Mouse (Mus musculus): ENCODE data around the gene Cdk13. TPM values are rescaled to one million over a fixed set of nuclear protein-coding genes. Genes with fewer than 3 reads are reported as not detected.
A peak's percentile ranks its signal among the peaks of the same experiment; 100 is the strongest.

The Cdk13 gene
- total RNA-seq (2021) (10 to 100 TPM; 48.8 to 78.8 TPM), polyA plus RNA-seq (2012; rRNA removed) (105 and 130 TPM in 2 replicates)
- long read RNA-seq, full-length matches to known transcripts = 1 of 4 reads
- long read RNA-seq, partial matches to known transcripts = 0 of 4 reads
- long read RNA-seq, other reads (novel, unspliced or antisense) = 3 of 4 reads

DNA sequence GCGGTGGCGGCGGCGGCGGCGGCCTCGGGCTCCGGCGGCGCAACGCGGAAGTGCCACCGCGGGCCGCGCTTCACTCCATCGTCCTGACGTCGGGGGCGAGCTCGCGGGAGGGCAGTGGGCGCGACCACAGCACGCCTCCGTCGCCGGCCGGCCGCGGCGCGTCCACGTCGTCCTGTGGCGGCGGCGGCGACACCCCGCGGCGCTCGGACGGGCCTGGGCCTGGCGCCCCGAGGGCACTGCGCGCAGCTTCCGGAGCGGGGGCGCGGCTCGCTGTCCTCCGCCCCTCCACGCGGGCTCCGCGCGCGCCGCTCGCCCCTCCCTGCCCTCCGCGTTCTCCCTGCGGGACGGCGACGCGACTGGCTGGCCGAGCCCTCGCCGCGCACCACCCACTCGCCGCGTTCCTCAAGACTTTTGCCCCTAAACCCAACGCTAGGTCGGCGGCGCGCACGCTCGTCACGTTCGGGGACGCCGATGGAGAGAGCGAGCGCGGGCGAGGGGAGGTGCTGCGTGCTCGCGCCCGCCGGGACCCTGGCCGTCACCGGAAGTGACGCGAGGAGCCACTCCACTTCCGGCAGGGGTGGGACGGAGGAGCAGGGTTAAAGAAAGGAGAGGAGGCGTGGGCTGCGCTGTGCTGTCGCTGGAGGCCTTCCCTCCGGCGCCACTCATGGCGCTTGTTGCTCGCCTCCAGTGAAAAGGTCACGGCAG is at the start of gene Cdk13:
Gene Cdk13, minus strand, starts transcription at position 189 of the 705 bp plus-strand sequence.
- DNase-seq = peak; percentile 100

DNA sequence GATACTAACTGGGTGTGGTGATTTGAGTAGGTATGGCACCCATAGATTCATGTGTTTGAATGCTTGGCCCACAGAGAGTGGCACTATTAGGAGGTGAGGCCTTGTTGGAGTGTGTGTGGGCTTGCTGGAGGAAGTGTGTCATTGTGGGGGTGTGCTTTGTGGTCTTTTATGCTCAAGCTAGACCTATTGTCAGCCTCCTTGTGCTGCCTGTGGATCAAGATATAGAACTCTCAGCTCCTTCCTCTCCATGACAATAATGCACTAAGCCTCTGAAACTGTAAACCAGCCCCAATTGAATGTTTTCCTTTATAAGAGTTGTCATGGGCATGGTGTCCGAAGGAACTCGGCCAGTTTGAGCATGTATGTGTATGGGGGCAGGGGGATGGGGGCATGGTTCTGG is 38.4 kb upstream of the Cdk13 start:
- DNase-seq = no peak

DNA sequence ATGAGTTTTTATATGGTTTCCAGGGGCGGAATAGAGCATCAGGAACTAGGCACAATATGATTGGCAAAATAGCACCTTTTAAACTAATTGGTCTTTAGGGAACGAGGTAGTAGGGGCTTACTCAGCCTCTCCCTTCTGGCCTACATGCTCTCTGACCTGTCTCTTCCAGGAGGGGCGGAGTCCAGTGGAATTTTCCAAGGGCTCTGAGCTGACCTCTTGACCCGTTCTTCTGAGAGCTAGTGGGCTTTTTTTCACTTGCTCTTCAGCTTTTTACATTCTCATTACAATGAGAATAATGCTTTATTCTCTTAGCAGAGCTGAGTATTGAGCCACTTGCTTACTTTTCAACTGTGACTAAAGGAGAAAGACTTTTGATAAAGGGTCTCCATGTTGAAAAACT is 37.9 kb upstream of the Cdk13 start:
- no peak for DNase-seq

DNA sequence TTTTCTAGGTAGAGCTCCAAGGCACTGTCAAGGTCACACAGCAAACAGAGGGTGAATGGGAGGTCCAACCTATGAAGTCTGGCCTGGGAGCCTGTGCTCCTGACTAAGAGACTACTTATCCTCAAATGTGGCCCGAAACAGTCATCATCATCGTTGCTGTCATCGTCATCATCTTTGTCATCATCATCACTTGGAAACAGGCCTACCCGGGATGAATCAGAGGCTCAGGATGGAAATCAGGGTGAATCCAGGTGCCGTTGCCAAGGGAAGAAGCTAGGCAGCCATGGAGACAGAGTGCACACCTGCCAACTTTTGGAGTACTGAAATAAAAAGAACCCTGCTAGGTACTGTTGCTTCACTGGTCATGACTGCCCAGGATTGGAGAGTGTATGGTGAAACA is 34.2 kb upstream of the Cdk13 start:
- peak; percentile 33 for DNase-seq

DNA sequence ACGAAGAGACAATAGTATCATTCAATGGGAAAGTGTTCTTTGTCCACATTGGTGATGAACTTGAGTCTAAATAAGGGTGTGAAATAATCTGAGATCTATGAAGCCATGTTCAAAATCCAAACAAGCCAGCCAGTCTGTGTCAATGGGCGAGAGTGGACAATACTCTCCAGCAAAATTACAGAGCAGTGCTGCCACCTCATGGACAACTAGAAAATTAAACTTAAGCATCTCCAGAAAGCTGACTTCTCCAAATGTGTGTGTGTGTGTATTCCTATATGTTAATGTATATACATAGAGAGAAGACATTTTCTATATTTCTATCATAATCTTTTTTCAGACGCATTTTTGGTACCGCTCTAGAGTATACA is 33.6 kb upstream of the Cdk13 start:
- DNase-seq = peak; percentile 38

DNA sequence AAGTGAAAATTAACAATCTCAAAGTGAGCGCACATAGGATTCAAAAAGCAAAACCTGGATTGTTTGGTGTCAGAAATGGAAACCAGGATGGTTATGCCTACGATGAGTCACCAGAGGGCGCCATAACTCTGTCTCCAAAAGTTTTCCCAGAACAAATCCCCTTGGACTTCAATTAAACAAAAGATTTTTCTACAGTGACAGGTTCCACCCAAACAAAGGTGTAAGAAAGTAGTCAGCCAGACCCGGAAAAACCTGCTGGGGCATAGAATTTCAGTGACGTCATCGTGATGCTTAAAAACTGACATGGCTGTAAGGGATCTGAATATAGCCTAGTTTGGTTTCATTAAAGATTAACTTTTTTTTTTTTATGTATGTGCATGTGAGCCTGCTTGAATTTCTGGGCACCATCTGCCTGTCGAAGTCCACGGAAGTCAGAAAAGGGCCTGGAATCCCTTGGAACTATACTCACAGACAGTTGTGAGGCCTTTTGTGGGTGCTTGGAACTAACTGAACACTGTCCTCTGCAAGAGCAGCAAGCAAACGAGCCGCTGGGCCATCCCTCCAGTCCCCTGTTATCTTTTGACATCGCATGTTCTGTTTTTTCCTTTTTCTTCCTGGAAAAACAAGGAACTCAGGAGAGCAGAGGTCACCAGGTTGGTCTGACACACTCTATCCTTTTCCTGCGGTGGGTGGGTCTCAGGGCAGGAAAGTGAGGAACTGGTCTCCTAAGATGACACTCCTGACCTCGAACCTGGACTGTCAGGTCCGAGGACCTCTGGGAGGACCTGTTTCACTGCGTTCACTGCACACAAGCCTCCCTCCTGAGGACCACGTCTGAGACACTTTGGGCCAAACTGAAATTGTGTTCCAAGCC is 33.0 kb upstream of the Cdk13 start:
- peak; percentile 23 for DNase-seq

DNA sequence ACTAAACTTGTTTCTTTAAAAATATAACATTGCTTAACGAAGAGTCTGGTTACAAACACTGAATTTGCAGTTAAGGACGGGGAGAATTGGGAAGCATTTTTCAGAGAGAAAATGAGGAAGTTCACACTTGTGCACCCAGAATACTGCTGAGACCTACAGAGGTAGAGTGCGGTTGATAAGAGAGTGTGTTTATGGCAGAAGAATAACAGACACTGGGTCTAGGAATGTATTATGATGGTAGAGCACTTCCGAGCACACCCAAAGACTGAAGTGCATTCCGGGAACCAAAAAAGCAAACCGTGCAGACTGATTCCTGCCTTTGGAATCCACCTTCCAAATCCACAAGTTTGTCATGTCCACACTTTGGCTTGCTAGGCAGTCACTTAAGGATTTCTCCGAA is 31.9 kb upstream of the Cdk13 start:
- no peak for DNase-seq

DNA sequence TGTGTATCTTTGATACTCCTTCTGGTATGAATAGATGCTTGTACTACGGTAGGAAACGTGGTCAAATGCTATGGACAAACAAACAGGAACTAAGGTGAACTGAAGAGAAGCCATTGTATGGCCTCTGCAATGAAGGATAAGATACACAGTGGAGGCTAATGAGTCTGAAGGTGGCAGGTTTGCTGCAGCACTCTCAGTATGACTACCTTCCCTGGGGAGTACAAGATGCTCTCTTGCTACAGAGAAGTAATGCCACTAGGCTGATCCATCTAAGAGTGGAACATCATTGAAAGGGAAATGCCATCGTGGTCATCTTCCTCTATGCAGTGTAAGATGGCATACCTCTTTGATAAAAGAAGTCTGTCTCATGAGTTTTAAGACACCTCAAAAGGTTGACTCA is 28.0 kb upstream of the Cdk13 start:
- no peak for DNase-seq

DNA sequence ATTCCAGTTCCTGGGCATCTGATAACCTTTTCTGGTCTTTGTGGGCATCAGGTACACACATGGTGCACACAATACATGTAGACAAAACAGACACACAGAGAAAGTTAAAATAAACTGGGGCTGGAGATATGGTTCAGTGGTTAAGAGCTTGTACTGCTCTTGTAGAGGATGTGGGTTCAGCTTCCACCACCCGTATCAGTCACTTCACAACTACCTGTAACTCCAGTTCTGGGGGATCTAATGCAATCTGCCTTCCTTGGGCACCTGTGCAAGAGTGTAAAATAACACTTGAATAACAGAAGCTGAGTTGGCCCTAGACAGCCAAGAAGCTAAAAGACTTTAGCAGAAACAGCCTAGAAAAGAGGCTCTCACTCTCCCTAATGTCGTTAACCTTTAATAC is 12.3 kb upstream of the Cdk13 start:
- DNase-seq = no peak

DNA sequence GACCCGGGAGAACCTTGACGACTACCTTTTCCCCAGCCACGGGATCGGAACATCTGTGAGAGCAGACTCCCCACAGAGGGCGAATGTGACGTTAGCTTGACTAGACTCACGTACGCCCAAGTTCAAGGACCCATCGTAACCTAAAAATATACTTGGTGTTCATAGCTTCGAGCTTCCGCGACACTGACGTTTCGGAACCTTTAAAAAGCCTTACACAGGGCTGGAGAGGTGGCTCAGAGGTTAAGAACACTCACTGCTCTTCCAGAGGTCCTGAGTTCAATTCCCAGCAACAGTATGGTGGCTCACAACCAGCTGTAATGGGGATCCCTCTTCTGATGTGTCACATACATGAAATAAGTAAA is 698 bp upstream of the Cdk13 start:
- no peak for DNase-seq

DNA sequence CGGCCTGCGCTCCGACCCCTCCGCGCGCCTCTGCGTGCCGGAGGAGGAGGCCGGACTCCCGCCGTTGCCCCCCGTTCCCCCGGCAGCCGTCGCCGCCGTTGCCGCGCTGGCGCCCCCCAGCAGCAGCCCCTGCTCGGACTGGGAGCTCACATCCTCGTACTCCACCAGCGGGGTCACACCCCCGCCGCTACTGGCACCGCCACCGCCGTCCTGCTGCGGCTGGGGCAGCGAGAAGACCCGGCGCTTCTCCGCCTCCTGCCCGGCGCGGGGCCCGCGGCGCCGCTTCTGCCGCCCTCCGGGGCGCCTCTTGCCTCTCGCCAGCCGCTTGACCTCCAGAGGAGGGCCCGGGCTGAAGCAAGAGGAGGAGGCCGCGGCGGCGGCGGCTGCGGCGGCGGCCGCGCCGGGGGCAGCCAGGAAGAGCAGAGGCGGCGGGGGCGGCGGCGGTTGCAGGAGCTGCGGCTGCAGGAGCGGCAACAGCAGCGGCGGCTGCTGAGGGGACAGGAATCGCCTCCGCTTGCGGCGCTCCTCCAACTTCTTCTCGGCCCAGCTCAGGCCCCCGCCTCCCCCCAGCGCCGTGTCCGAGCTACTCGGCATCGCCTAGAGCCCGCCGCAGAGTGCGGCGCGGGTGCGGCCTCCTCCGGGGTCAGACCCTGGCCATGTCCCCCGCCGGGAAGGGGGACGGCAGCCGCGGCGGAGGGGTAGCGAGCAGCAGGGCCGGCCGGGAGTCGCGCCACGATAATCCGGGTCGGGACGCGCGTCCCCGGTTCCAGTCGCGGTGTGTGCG is 647 bp downstream of the Cdk13 start:
- peak; percentile 76 for DNase-seq

DNA sequence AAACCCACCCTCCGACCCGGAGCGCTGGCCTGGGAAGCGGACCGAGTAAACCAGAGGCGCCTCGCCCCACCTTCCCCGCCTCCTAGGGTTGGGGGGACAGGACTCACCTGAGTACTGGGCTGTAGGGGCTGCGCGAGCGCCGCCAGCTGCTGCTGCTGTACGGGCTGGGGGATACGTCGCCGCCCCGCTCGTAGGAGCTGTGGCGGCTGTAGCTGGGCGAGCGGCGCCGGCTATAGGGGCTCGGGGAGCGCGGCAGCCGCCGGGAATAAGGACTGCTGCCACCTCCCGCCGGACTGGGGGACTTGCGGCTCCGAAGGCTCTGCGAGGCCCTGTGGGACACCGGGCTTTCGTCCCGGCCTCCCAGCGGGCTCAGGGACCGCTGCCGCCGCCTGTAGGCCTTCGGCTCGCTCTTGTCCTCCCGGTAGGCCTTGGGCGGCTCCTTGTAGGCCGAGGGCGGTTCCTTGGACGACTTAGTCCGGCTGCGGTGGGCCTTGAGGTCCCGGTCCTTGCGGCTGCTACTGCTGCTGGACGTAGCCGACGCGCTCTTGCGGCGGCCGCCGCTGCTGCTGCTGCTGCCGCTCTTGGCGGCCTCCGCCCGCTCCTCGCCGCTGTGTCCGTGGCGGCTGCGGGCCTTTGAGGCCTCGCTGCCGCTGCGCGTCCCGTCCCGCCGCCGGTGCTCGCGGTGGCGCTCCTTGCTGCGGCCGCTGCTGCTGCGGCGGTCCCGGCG is 1.4 kb downstream of the Cdk13 start:
- DNase-seq = peak; percentile 88

DNA sequence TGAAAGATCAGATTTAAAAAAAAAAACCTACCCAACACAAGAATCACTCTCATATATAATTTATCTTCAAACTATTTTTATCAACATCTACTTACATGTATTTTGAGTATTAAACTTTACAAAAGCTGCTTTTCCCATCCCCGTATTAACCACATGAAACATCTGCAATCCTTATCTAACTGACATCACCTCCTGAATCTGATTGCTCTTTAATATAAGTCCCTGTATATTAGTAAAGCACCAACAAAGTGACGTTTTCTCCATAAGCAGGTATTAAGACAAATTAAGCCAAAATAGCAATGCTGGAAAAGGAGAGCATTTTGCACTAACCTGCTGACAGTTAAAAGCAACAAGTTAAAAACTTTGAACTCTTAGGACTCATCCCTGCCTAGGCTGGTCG is 2.0 kb downstream of the Cdk13 start:
- DNase-seq = no peak

DNA sequence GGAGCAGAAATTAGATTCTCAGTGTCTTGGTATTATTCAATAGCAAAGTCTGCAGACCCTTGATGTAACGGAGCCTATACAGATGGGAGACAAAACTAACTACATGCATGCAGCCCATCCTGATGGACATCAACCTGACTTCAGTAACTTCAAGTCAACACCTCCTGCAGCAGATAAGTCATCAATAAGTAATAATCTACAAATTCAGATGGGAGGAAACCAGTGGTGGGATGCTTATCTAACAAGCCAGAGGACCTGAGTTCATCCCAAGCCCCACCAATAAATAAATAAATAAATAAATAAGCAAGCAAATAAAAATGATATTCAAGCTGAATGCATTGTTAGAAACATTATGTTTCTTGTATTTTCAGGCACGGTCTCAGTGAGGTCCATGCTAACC is 5.2 kb downstream of the Cdk13 start:
- no peak for DNase-seq

DNA sequence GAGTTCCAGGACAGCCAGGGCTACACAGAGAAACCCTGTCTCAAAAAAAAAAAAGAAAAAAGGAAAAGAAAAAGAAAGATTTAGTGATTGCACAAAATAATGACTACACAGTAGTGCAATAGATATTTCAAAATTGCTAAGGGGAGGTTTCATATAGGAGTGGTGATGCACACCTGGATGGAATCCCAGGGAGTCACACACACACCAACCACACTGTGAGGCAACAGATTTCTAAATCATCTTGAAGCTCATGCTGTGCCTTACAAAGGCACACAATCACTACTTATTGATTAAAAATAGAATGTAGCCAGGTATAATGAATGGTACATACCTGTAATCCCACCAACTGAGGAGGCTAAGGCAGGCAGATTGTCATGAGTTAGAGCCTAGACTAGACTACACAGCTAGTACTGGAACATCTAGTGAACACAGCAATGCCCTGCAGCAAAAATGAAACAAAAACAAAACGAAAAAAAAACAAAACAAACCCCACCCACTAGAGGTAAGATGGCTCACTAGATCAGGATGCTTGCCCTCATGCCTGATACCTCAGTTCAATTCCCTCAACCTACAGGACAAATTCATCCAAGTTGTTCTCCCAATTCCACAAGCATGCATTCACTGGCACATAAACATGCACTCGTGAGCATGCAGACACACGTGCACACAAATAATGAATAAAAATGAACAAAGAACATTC is 9.0 kb downstream of the Cdk13 start:
- DNase-seq = no peak

DNA sequence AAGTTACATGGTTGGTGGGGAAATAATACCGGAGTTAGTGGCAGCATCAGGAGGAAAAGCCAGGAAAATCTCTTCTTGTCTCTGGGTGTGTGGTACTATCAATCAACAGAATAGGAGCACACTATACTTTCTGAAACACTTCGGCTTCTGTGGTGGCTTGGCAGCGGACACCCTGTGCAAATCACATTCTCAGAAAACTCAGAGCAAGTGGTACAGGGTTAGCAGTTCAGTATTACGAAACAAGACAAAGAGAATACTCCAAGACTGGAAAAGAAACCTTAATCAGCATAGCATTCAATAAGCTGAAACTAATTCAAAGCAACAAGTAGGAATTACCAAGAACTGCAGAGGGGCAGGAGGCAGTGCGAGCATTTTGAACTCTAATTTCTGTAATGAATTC is 21.3 kb downstream of the Cdk13 start:
- DNase-seq = no peak

DNA sequence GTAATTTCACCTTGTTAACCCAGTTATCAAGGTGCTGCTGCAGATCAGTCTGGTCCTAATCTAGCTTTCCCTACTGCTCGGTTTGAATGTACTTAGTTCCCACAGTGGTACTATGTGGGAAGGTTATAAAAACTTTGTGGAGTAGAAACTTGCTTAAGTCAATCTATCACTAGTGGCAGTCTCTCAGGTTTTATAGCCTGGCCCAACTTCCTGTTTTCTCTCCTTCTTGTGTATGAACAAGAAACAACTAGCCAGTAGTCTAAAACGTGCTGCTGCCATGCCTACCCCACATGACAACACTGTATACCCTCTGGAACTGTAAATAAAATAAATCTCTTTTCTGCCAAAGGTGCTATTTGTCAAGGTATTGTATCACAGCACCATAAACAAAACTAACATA is 25.0 kb downstream of the Cdk13 start:
- no peak for DNase-seq

DNA sequence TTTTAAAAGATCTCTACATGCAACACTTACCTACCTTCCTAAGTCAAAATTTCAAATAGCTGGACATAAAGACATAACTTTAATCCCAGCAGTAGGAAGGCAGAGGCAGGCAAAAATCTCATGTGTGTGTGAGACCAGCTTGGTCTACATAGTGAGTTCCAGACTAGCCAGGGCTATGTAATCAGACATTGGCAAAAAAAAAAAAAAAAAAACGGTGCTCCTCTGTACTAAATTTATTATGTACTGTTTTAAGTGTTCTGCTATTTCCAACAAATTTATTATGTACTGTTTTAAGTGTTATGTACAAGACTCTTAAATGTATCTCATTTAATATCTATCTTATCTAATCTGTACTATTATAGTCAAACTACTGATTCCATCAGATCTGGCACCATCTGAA is 28.6 kb downstream of the Cdk13 start:
- no peak for DNase-seq

DNA sequence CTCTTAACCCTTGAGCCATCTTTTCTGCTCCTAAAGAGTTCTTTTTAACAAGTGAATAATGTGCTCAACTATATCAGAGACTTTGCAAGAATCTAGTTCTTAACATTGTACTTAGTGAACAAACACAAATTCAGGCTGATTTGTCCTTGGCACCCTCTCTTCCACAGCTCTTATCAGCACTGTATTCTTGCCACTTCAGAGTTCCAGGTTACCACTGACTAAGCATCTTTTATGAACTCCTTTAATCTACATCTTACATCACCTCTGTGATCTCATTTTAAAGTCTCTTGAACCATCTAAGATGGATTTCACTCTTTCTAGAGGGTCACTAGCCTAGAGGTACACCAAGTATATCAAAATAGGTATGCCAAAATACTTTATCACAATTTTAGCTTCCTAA is 29.5 kb downstream of the Cdk13 start:
- DNase-seq = no peak

DNA sequence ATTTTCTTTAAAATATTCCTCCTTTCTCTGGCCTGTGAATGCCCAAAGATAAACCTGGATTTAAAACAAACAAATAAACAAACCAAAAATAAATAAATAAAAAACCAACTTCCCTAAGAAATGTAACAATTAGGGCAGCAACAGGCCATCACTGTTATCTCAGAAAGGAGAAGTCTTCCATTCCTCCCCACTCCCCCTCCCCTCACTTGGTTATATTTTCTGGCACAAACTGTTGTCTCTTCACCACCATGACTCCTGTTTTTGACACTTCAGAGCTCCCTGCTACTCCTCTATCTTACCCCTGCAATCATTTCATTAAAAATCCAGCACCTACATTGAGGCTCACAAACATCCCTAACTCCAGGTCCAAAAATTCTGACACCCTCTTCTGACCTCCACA is 31.8 kb downstream of the Cdk13 start:
- no peak for DNase-seq

DNA sequence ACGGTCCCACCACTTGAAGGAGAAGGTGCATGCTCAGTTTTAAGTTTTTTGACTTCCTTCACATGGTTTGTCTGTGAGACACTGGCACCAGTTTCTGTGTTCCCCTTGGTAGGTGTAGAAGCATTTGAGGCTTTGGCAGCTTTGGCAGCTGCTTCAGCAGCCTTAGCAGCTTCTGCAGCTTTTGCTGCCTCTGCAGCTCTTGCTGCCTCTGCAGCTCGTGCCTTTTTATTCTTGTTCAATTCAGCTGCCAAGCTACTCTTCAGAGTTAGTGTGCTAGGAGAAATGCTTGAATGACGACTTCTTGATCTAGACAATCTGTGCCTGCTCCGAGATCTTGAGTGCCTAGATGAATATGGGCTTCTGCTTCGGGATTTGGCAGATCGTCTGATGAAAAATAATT is 32.3 kb downstream of the Cdk13 start:
- no peak for DNase-seq
